Mouse (Mus musculus): ENCODE data around the gene Dazl.

Dazl gene

DNA sequence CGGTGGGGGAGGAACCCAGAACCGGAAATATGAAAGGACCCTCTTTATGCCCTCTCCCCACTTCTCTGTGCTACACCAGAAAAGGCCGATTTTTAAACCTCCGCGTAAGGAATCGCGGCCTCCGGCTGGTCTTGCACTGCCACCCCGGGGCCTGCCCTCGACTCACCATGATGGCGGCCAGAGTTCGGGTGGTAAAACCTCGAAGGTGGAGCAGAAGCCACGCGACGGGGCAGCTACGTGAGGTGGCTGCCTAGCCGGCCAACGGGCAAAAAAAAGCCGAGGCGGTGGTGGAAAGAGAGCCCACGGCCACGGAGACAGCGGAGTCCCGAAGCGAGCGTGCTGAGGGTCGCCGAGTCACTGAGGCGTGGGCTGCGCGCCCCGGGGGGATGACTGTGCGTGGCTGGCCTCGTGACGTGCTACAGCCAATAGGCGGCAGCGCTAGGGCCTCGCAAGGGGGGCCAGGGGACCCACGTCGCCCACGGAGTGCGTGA is at the start of gene Dazl:
Gene Dazl (minus strand): TSS at position 396 of the 491 bp plus-strand sequence.
- CTCF ChIA-PET: interaction anchor here (0.6 kb wide), 1 partner anchor 322 kb away, joined by 5 read pairs; no protein-coding TSS in a partner anchor

DNA sequence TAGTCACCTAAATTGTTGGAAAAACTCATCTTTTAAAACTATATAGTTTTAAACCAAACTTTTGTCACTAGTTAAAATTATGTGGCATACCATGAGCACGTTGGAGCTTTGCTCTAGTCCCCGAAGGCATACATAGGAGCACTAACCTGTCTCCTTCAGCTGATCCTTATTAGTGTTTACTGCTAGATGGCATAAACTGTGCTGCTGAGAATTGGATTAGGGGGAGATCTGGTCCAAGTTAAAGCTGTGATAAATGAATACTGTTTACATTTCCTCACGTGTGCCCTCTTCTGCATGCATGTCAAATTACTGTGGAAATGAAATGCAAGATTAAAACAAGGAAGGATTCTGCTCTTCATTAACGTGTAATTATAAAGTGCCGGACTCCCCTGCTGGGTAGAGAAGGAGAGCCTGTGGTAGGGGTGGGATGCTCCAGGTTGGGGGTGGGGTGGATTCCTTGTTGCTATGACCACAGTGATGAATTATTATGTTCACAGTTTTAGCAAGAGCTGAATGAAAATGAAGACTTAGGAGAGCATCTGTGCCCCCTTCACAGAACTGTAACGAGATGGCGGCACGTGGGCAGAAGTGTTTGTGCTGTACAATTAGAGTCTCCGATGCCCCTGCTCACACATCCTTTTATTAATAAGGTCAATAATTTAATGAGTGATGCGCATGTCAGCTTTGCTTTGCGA is 48.6 kb upstream of the Dazl start:
- CTCF ChIA-PET: no interaction called here

DNA sequence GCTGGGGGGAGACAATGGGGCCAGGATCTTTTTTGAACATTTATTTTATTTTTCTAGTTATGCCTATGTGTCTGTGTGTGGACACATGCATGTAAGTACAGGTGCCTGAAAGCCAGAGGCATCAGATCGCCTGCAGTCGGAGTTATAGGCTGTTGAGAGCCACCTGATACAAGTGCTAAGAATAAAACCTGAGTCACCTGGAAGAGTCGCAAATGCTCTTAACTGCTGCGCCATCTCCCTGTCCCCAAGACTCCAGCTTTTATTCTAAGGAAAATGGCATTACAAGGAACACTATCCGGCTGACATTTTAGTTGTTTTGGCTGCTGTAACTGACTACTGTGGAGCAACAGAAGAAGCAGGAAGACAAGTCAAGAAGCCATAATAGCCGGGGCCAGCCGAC is 45.5 kb upstream of the Dazl start:
- CTCF ChIA-PET: no interaction called here

DNA sequence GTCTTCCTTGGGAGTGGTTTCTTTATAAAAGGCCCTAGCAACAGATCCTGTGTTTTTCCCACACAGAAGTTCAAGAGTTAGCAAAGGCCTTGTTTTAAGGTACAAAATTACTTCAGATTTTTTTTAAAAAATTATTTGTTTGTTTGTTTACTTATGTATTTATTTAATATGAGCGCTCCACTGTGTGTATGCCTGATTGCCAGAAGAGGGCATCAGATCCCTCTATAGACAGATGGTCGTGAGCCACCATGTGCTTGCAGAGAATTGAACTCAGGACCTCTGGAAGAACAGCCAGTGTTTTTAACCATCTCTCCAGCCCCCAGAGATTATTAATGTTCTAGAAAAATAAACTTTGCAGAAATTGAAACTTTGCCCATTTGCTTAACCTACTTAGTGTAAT is 42.3 kb upstream of the Dazl start:
- CTCF ChIA-PET: interaction anchor here (0.7 kb wide), 1 partner anchor 368 kb away, joined by 6 read pairs; no protein-coding TSS in a partner anchor

DNA sequence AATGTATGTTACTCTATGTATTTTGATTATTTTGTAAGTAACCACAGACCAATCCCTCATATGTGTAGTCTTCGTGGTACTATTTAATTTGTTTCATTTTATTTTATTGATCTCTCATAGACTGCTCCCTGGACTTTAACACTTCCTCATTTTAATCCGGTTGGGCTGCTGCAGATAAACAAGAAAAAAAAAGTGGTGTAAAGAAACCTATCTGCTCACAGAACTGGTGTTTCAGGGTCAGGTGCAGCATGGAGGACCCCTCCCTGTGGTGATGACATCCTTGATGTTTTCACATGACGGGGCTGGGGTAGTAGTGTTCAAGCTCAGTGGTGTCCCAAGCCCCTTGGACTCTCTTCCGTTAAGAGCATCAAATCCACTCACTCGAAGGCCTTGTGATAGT is 41.3 kb upstream of the Dazl start:
- CTCF ChIA-PET: no interaction called here

DNA sequence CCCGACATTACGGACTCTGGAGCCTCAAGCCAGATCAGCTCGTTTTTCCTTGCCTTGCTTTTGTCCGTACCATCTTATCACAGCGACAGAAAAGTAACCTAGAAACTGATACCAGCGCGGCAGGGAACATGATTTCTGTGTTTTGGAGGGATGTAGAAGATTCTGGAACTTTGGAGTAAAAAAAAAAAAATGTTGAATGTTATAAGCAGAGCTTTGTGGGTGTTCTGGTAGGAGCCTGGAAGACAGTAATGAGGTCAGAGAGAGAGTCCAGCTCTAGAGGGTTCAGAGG is 38.5 kb upstream of the Dazl start:
- CTCF ChIA-PET: no interaction called here

DNA sequence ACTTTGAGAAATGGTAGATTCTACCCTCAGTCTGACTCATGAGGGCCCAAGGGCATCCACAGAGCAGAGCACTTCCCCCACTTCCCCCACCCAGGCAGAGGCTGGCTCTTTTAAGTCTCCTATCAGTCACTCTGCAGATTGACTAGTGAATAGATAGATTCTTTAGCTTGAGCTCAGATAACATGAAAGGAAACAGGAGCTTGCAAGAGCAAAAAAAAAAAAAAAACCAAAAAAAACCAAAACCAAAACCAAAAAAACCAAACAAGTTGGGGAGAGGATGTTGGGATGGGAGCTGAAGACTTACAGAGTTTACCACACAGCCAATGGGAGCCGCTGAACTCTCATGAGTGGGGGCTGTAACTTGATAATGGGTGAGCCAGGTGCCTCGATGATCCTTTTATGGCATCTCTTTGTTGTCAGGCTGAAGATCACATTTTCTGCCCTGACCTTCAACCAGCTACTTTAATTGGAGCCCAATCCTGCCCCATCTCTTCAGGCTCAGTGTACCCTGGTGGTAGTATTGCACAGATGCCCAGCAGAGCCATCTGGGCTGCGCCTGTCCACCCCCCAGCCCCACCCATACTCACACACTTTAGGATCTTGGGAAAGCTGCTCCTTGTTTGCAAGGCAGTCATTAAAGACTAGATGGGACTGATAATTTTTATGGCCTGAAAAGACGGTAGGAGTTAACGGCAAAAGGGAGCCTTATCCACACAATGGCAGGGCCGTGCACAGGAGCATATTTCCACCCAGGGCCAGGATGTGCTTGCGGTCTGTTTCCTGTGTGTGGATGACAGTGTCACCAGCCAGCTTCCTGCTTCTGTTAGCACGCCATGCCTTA is 38.0 kb upstream of the Dazl start:
- CTCF ChIA-PET: interaction anchor here (0.6 kb wide), 1 partner anchor 223 kb away, joined by 4 read pairs; no protein-coding TSS in a partner anchor

DNA sequence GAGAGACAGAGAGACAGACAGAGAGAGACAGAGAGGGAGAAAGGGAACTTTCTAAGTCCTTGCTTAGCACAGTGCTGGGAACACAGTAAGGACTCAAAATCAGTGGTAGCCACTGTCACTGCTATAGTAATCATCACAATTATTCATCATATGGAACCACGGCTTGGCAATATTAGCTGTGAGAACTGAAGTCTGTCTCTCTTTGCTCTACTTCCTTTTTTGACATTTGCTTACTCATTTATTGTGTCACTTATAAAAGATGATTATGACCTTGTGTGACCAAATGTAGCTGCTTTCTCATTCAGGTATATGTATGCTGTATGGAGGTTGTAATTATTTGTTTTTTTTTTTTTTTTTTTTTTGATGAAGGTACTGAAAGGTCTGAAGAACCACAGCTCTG is 36.8 kb upstream of the Dazl start:
- CTCF ChIA-PET: no interaction called here

DNA sequence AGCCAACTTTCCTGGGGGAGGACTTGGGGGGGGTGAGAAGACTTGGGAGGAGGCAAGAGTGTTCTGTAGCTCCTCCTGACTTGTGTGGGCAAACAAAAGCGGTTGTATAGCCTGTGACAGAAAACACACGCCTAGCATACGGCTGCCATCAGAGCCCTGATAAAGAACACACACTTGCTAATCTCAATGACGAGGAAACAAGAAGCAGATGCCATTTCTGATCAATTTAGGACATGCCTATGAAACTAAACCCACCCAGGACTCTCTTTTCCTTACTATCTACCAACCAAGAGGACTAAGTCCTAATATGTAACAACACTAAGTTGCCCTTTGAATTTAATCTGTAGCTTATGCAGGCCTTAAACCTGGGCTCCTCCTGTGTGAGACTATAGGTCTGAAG is 31.2 kb upstream of the Dazl start:
- CTCF ChIA-PET: interaction anchor here (0.5 kb wide), 1 partner anchor 38 kb away, joined by 4 read pairs; no protein-coding TSS in a partner anchor

DNA sequence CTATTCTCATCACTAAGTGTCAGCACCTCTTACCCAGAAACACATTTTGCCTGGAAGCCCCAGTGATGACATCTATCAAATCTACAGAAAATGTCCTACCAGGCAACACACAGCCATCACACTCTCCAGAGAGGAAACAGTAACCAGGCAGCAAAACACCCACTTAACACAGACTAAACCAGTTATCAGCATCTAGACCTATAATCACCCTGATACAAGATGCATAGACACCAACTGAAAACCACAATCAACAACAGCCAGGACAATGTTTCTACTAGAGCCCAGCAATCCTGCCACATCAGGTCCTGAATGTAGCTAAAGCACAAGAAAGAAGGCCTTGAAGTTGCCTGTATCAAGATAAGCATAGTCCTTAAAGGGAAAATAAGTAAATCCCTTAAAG is 25.4 kb upstream of the Dazl start:
- CTCF ChIA-PET: no interaction called here

DNA sequence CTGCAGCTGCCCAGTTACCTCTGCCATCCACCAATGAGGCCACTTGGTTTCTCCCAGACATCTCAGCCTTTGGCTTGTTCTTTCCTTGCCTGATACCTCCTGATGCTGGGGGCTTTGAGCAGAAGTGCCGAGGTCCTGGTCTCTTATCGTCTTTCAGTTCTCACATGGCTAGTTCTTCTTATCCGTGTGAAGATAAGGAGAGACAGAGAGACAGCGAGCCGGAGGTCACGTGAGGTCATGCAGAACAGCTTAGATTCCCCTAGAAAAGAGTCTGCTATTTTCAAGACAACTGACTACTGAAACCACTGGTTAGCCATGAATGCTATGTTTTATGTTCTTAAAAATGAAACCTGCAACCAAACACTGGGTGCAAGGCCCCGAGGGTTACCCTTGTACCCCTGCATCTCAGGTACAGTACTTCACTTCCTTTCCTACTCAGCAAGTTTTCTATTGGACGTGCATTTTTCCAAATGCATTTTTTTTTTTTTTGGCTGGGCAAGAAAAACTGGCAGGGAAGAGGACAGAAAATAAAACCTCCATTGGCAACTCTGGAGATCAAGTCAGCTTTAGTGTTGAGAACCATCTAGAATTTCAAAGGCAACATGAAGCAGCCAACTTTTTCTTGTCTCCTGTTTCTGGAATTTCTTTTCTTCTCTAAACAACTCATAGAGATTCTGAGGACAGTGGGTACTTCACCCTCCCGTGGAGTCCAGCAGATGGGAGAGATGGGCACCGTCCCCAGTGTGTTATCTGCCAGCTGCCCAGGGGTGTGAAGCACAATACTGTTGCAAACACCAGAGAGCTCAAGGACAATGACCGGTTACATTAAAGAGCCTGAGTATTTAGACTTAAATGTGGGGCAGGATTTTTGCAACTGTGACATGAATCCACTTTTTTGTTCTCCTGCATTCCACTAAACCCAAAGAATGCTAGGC is 23.0 kb upstream of the Dazl start:
- CTCF ChIA-PET: no interaction called here

DNA sequence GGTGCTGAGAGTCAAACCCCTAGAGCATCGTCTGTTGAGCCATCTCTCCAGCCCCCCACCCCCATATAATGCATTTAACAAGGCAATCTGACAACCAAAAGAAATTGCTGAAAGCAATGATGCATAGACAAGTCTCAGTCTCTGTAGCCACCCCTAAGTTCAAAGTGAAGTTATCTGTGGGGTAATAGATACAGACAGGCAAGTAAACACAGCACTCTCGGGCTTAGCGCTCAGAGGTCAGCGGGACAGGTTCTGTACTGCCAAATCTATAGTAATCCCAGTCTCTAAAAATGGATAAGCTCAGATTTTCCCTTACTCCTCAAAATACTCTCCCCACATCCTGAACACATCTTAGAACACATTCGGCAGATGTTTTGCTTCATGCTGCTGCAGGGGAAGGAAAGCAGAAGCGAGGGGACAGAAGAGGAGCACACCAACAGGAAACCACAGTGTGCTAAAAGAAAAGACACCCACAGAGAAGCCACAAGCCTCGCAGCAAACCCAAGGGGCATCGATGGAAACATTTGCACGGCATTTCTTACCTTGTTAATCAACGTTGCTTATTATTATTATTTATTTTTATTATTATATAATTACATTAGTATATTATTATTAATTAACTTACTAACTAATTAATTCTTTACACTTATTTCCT is 16.8 kb upstream of the Dazl start:
- CTCF ChIA-PET: no interaction called here

DNA sequence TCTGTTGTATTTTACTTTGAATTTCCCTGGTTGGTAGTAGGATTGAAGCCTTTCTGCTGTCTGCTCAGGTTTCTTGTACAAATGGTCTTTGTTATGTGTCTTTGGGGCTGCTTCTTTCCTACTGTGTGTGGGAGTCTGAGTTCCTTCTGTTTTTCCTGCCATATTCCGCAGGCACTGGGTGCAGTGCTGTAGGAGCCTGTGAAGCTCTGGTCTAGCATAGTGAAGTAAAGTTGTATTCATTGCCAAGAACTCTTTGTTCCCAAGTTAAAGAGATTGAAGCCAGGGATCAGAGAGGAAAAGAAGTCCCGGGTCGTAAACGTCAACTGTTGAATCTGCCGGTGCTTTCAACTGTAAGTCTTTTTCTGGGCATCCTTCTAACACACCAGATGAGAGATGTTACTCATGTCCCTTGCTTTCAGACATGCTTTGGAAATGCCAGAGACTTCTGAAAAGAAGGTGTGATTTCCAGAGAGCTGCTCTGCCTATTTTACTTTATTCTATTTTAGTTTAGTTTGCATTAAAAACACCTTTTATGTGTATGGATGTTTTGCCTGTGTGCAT is 16.2 kb upstream of the Dazl start:
- CTCF ChIA-PET: no interaction called here

DNA sequence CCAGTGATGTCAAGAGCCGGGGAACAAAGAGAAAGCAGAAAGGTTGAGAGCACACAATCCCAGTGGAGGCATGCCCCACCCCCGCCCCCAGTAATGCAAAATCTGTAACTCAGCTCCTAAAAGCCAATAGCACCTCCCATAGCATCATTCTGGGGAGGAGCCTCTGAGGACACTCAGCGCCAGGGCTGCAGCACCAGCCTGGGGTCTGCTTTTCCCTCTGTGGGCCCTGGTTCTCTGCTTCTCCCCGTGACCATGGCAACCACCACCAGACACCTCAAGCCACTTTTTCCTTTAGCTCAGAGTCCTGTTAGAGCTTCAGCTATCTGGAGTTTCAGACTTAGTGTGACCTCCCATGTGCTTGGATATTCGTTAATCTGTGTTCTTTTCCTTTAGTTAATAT is 15.4 kb upstream of the Dazl start:
- CTCF ChIA-PET: no interaction called here

DNA sequence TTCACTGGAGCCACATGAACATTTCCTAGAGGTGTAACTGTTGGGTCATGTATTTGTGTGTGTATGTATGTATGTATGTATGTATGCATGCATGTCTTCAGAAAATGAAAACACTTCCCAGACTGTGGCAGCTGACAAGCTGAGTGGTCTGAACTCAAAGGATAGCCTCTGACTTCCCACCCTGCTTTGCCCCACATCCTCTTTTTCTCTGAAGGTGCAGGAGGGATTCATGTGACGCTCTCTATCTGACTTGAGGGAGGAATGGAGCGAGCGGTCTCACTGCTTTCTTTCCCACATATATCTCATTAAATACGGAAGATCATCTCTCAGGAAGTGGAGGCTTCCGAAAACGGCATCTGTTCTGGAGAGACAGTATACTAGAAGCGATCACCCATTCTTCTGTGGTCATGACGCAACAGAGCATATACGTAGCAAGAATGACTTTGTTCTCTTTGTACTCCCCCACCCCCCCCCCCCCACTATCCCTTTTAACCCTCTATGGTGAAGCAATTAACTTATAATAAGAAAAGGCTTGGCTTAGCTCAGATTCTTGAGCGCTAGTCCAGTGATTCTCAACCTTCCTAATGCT is 14.7 kb upstream of the Dazl start:
- CTCF ChIA-PET: no interaction called here

DNA sequence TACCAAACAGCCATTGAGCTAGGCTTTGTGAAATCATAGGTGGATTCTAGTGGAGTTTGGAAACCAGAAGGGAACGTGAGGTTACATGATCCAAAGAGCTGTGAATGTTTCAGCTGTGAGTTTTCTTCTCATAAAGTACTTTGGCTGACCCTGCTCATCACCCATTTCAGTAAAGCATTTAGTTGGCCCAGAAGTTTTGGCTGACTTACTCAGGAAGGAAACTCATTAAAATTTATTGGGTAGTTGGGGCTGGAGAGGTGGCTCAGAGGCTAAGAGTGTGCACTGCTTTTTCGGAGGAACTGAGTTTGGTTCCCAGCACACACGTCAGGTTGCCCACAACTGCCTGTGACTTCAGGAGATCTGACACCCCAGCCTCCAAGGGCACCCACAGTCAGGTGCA is 9.4 kb upstream of the Dazl start:
- CTCF ChIA-PET: no interaction called here

DNA sequence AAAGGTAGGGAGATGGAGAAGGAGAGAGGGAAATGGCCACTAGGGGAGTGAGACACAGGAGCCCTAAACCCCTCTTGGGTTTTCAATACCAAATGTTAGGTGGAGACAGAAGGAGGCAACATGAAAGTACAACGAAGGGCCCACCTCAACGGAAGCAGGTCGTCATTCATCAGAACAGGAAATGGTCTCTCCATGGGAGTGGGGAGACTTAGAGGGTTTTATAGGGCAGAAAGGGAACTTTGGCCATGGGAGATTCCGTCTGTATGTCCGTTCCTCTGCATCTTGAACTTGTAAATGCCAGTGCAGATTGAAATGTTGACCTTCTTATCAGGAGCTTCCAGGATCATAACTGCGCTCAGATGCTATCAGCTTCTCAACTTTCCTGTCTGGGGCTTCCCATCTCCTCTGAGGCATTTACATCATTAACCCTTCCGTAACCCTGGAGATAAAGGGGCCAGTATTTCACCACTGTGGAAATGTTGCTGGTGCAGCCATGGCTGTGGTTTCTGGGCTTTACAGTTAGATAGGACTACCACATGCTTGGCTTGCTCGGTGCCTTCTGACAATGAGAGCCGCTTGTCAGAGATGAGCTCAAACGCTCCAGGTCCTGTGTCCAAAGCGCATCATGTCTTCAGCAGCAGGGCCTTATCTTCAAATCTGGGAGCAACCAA is 6.9 kb upstream of the Dazl start:
- CTCF ChIA-PET: no interaction called here

DNA sequence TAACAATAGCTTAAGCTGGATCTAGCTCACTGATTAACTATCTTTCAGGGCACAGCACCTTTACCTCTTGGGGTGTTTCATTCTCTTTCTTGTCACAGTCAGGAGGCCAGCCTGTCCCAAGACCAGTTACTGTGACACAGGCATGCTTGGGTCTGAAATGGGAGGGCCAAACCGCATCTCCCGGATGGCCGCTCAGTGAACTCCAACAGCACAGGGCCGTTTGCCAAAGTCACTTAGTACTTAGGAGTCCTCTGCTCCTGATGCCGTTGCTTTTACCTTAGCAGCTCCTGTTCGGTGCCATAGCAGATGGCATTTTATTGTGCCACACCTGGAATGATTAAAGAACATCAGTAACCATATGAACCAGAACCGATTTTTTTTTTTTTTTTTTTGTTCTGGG is 5.4 kb upstream of the Dazl start:
- CTCF ChIA-PET: interaction anchor here (0.7 kb wide), 2 partner anchors 259 to 697 kb away, joined by 3 to 10 read pairs; no protein-coding TSS in a partner anchor

DNA sequence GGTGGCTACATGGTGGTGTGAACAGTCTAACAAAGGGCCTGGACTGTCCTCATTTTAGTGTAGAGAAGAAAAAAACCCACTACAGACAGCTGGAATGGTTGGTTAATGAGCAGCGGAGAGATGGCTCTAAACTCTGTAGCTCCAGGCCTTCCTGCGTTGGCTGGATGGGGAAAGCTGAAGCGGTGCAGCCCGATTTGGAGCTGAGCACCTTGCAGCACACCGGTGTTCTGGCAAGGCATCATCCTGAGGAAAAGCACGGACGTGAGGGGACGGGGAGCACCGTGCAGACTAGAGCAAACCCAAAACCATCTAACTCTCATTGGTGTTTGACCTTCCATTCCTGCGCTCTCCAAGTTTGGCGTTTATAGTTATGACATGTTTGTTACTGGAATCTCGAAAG is 1.3 kb upstream of the Dazl start:
- CTCF ChIA-PET: interaction anchor here (0.7 kb wide), 1 partner anchor 1481 kb away, joined by 14 read pairs; no protein-coding TSS in a partner anchor

DNA sequence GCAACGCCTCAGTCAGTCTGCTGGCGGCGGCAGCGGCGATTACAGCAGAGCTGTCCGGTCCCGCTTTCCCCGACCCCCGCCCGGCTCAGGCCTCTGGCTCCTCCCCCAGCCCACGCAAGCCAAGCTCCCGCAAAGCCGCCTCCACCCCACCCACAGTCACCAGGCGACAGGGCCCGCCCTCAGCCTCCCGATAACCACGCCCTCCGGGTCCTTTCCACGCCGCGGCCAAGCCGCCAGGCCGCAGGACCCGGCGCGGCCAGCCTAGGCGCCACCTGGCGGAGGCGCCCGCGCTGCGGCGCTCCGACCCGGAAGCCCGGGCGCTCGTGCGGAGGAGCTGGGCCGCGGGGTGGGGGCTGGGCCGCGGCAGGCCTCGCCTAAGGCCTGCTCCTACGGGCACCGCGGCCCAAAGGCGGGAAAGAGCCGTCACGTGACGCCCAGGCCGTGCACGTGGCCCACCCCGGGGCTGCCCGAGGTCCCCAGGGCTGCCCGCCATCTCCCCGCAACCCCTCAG is 720 bp downstream of the Dazl start:
- CTCF ChIA-PET: interaction anchor here (0.6 kb wide), 1 partner anchor 322 kb away, joined by 5 read pairs; no protein-coding TSS in a partner anchor
